Mouse (Mus musculus) telencephalon, adult 2 months (tissue): ENCODE measurements around the gene Bola1.
"Not testable (repeated sequence)": the region's sequence is repeated elsewhere in the genome, so short reads cannot be mapped to it uniquely, and the experiment has no call there.

Experiments
- DNase-seq: peaks from one replicate; pipeline ENCODE4 v3.0.0-alpha.2; 2011; ENCODE audit warnings: low read depth, low spot score

Bola1 gene

GRCm38 (mm10) chr3:96247356-96248140 is 28.0 kb upstream of the Bola1 start:
- no peak for DNase-seq

DNA sequence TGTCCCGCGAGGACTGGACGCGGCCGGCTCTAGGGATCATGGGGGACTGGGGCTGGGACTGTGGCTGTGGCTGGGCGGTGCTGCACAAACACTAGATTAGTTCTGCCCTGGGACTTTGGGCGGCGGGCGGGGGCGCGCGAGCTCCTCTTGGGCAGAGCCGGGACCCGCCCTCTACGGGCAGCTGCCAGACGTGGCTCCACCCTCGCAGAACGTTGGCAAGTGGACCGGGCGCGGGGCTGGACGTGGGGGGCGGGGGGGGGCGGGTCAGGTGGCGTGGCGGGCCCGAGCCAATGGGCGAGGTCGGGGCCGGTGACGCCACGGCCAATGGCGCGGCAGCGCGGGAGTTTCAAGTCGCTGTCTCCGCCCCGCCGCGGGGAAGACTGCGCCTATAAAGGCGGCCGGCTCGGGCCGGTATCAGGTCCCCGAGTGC is 26.9 kb upstream of the Bola1 start, which contains the start of gene Hist2h3c1:
Gene Hist2h3c1, plus strand, starts transcription at position 259 of the 430 bp plus-strand sequence.
- not testable (repeated sequence) for DNase-seq

DNA sequence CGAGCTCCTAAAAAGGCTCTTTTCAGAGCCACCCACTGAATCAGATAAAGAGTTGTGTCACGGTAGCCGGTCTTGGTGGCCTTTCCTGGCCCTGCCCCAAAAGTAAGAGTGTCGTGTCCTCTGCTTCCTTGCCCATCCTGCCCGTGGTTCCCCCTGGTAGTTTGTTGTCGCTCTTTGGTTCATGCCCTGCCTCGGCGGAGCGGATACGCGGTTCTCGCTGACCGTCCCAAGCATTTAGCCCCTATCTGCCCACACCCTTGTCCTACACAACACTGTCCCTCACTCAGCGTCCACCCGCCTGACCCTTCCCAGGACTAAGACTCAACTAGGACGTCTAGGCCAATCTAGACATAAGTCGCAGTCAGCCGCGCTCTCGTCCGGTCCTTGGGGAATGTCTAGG is 26.5 kb upstream of the Bola1 start:
- not testable (repeated sequence) for DNase-seq

- DNase-seq, result peak; percentile 50
Measured at GRCm38 (mm10) chr3:96245003-96245886, 25.7 kb upstream of the Bola1 start, which contains the start of gene Hist2h2aa1. Hist2h2aa1 (plus strand) TSS chr3:96245497.

GRCm38 (mm10) chr3:96243921-96244572 is 24.5 kb upstream of the Bola1 start:
- no peak for DNase-seq

GRCm38 (mm10) chr3:96240799-96241197 is 21.3 kb upstream of the Bola1 start:
- DNase-seq, result no peak

GRCm38 (mm10) chr3:96239949-96240798 is 20.7 kb upstream of the Bola1 start, which contains the start of gene Hist2h2aa2:
Hist2h2aa2 (minus strand) TSS chr3:96240276.
- DNase-seq, result peak; percentile 48

DNA sequence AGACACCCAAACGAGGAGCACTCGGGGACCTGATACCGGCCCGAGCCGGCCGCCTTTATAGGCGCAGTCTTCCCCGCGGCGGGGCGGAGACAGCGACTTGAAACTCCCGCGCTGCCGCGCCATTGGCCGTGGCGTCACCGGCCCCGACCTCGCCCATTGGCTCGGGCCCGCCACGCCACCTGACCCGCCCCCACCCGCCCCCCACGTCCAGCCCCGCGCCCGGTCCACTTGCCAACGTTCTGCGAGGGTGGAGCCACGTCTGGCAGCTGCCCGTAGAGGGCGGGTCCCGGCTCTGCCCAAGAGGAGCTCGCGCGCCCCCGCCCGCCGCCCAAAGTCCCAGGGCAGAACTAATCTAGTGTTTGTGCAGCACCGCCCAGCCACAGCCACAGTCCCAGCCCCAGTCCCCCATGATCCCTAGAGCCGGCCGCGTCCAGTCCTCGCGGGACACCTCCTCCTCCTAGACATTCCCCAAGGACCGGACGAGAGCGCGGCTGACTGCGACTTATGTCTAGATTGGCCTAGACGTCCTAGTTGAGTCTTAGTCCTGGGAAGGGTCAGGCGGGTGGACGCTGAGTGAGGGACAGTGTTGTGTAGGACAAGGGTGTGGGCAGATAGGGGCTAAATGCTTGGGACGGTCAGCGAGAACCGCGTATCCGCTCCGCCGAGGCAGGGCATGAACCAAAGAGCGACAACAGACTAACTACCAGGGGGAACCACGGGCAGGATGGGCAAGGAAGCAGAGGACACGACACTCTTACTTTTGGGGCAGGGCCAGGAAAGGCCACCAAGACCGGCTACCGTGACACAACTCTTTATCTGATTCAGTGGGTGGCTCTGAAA is 19.7 kb upstream of the Bola1 start, which contains the start of gene Hist2h3c2:
Gene Hist2h3c2, minus strand, starts transcription at position 174 of the 840 bp plus-strand sequence.
- not testable (repeated sequence) for DNase-seq

DNA sequence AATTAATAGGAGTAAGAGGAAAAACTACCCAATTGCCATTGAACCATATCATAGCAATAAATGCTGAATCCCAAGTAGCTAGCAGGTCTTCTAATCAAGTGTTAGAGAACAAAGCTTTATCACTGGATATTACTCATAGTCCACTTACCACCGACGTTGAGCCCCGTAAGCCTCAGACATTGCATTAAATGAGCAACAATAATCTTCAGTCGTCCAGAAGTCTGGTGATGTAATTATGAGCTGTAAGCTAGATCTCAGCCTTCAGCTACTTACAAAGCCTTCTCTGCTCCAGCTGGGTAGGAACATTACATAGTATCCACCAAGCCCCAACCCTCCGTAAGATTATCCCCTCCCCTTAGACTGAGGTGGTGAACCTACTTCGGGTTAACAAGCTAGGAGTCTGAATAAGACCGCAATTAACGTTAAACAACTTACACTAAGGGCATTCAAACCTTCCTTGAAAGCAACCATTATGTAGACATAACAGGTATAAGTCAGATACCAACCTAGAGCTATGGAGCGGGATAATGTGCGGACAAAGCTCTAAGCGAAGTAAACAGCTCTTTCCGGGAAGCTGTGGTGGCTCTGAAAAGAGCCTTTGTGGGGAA is 18.5 kb upstream of the Bola1 start:
- no peak for DNase-seq

- DNase-seq, result no peak
Measured at GRCm38 (mm10) chr3:96237335-96237903, 17.9 kb upstream of the Bola1 start.

DNA sequence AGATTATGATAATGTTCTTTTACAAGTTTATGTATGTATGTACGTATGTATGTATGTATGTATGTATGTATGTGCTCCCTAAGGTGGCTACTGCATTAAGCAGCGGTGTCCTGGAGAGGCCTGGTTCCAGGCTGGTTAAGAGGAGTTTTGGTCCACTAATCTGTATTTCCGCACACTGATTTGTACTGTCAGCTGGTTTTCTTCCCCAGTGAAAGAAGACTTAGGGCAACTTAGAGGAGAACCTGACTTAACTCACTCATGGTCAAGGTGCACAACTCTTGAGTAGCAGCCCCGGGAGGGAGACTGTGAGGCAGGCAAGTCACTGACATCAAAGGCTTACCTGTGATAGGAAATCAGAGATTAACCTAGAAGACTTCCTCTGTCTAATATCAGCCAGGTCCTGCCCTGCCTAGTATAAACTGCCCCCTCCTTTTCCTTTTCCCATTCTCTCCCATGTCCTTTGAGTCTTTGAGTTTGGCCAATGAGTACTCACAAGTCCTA is 17.4 kb upstream of the Bola1 start:
- no peak for DNase-seq

DNA sequence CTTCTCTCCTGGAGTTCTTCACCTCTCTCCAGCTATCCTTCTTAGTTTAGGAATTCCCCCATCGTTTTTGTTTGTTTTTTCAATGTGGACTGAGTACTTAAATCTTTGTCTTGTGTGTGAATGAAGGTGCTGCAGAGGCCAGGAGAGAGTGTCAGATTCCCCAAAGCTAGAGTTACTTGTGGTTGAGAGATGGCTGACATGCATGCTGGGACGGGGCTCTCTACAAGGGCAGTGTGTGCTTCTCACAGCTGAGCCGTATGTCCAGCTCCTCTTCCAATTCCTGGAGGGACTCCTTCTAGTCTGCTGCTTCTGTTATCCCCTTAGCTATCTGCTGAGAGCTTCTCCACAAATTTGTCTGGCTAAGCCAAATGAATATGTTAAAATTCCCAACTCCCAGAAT is 16.3 kb upstream of the Bola1 start:
- DNase-seq, result no peak

- no peak for DNase-seq
Measured at GRCm38 (mm10) chr3:96234914-96235313, 15.4 kb upstream of the Bola1 start.

GRCm38 (mm10) chr3:96231758-96232120 is 12.2 kb upstream of the Bola1 start:
- no peak for DNase-seq

DNA sequence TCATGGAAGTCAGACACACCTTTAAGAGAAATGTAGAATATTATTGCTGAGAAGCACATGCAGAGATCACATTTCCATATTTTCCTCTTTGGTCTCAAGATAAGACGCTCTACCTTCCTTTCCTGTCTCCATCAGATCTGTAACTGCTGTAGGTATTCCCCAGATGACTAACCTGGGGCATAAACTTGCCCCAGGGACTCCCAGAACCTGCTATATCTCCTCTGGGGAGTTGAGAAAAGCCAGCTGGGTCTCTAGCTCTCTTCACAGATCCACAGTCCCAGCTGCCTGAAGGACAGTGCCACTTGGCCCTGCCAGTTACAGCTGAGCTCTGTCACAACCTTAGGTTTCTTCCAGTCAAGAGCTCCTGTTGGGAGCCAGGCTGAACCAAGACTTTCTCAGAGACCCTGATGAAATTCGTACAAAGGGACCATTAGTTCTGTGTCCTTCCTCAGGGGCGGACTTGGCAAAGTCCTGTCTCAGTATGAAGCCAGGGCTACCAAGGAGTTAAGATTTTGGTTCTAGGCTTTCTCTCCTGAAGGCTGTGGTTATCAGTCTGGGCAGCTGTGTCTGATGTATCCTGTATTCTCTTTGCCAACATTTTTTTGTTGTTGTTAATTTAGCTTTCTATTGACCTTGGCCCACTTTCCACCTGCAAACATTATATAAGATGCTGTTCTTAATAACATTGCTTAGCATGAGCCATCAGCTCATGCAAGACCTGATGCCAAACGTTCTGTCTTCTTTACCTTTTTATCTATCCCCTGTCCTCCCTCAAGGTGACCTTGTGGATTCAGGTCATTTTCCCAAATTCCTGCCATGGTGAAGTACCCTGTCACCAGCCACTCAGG is 11.6 kb upstream of the Bola1 start:
- no peak for DNase-seq

DNA sequence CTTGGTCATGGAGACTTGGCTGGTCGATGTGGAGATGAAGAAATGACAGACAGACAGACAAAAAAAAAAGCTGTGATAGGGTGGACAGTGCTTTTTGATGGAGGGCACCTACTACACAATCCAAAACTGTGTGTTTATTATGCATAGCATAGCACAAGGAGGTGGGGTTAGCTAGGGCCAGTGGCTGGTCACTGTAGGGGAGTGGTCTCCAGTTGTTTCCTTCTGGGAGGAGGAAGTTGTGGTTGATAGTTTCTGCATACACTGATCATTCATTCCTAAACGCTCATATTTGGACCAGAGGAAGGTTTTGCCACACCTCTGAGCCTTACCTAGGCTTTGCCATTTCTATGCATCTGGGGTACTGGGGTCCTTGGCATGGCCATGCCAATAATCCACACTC is 10.9 kb upstream of the Bola1 start:
- DNase-seq, result no peak

DNA sequence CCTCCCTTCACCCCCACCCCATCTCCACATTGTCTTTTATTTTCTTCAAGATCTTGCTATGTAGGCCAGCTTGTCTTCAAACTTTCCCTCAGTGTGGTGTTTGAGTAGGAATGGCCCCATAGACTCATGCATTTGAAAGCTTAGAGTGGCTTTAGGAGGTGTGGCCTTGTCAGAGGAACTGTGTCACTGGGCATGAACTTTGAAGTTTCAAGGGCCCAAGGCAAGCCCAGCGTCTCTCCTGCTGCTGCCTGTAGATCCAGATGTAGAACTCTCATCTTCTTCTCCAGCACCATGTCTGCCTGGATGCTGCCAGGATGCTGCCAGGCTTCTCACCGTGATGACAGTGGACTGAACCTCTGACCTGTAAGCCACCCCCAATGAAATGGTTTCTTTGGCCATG is 9.3 kb upstream of the Bola1 start:
- DNase-seq, result no peak
